8 mouse cellular contexts compared by ENCODE assay signal in the genomic region with DNA sequence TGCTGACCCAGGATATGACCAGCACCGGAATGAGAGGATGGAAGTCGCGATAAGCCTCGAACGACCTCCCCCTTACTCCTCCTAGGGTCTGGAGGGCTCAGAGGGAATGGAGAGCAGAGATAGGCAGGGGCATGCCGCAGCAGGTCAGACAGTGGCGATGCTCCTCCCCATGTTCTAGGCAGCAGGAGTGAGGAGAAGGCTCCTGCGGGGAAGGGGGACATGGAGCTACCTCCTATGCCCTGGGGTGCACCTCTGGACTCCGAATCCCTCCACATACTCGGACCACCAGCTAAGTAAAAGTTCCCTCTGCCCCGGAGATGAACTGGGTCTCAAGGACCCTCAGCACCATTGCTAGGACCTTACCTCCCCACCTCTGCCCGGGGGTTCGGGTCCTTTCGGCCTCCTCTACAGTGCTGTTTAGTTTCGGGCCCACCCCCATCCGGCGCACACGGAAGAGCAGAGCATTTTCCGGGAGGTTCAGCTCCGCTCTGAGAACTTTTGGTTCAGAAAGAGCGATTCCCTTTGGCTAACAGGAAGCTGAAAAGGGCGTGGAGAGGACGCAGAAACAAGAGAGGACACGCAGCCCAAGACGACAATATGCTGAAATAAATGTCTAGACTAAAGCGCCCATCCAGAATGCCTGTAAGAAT. TPM values are rescaled to one million over a fixed set of nuclear protein-coding genes. Genes with fewer than 3 reads are reported as not detected.
DNase-seq lines count a peak whose midpoint lies in the region; ATAC-seq and TF ChIP-seq lines count a peak whose summit lies in the region.

No protein-coding gene starts in this region.

- H3K4me2 ChIP-seq in forebrain, embryonic 14.5 days (ENCODE audit: low read length), result peak overlapping the region; percentile 97
- peak overlapping the region; percentile 67 for H3K4me2 ChIP-seq in liver, embryonic 16.5 days (ENCODE audit: low read depth, low read length)
- peak overlapping the region; percentile 97 for H3K4me2 ChIP-seq in neural tube, embryonic 12.5 days (replicated peaks)

- peak overlapping the region; percentile 69 for H3K9ac ChIP-seq in forebrain, embryonic 14.5 days (ENCODE audit: low read length)
- peak overlapping the region; percentile 20; the same call in 1 of the 2 replicates for H3K9ac ChIP-seq in liver, embryonic 16.5 days (ENCODE audit: low read depth, low read length)
- peak overlapping the region; percentile 70 for H3K9ac ChIP-seq in neural tube, embryonic 12.5 days

- no peak overlapping the region for H3K27ac ChIP-seq in testis, adult 2 months (ENCODE audit: control insufficient read depth, insufficient read depth, low read depth, low read length)
- H3K27ac ChIP-seq in forebrain, embryonic 14.5 days (ENCODE audit: low read depth, low read length), result no peak overlapping the region
- H3K27ac ChIP-seq in liver, embryonic 16.5 days (ENCODE audit: low read length), result no peak overlapping the region
- H3K27ac ChIP-seq in neural tube, embryonic 12.5 days, result no peak overlapping the region

- peak overlapping the region; percentile 64 for H3K4me3 ChIP-seq in testis, adult 2 months (ENCODE audit: control insufficient read depth, low read depth, low read length)
- peak overlapping the region; percentile 54 for H3K4me3 ChIP-seq in forebrain, embryonic 14.5 days (ENCODE audit: low read depth, low read length)
- H3K4me3 ChIP-seq in liver, embryonic 16.5 days (ENCODE audit: low read depth, low read length), result peak overlapping the region; percentile 65
- H3K4me3 ChIP-seq in neural tube, embryonic 12.5 days, result peak overlapping the region; percentile 65

- DNase-seq in testis, postnatal 14 days (ENCODE audit: low spot score), result no peak
- DNase-seq in forebrain, embryonic 14.5 days (ENCODE audit: low spot score), result no peak
- DNase-seq in induced T-regulatory cell, adult 2 months (ENCODE audit: low read depth), result peak; percentile 46
- DNase-seq in ovary, adult 18-20 months (ENCODE audit: low spot score), result no peak
- no peak for DNase-seq in left cerebral cortex, postnatal 4 days

- peaks cover 4% of the 10 kb centered on the region for H3K4me1 ChIP-seq in testis, adult 2 months (ENCODE audit: control insufficient read depth, insufficient read depth, low read length)
- H3K4me1 ChIP-seq in forebrain, embryonic 14.5 days (ENCODE audit: control insufficient read depth, insufficient read depth, low read length), result no peaks in the 10 kb centered on the region
- H3K4me1 ChIP-seq in liver, embryonic 16.5 days (ENCODE audit: control insufficient read depth, low read depth, low read length), result peaks cover 6% of the 10 kb centered on the region
- H3K4me1 ChIP-seq in neural tube, embryonic 12.5 days, result peaks cover 17% of the 10 kb centered on the region

- ATAC-seq in forebrain, embryonic 14.5 days, result peak; percentile 58
- ATAC-seq in liver, embryonic 16.5 days (ENCODE audit: low read depth), result peak; percentile 39
- peak; percentile 63 for ATAC-seq in neural tube, embryonic 12.5 days (ENCODE audit: low FRiP score, low read depth)

- H3K36me3 ChIP-seq in testis, adult 2 months (ENCODE audit: control insufficient read depth, insufficient read depth, low read length), result no peaks in the 10 kb centered on the region
- H3K36me3 ChIP-seq in forebrain, embryonic 14.5 days (ENCODE audit: control insufficient read depth, insufficient read depth, low read length), result no peaks in the 10 kb centered on the region
- H3K36me3 ChIP-seq in liver, embryonic 16.5 days (ENCODE audit: control insufficient read depth, insufficient read depth), result no peaks in the 10 kb centered on the region
- H3K36me3 ChIP-seq in neural tube, embryonic 12.5 days, result no peaks in the 10 kb centered on the region

- no peak for TF ChIP-seq CTCF in testis, adult 2 months (IDR thresholded peaks at IDR 0.05; ENCODE audit: control insufficient read depth, insufficient read depth, insufficient replicate concordance, low read depth, low read length)

- no peaks in the 10 kb centered on the region for H3K9me3 ChIP-seq in forebrain, embryonic 14.5 days (replicated peaks; ENCODE audit: control insufficient read depth, low read length)
- no peaks in the 10 kb centered on the region for H3K9me3 ChIP-seq in liver, embryonic 16.5 days (replicated peaks; ENCODE audit: control insufficient read depth, low read length)
- no peaks in the 10 kb centered on the region for H3K9me3 ChIP-seq in neural tube, embryonic 12.5 days

- WGBS in forebrain, embryonic 14.5 days, result under 1% methylated on average over 26 of the region's 26 CpGs
- WGBS in liver, embryonic 16.5 days (ENCODE audit: insufficient replicate concordance), result 2% methylated on average over 26 of the region's 26 CpGs
- WGBS in neural tube, embryonic 12.5 days, result 1% methylated on average over 26 of the region's 26 CpGs

- no peak; the same call in 1 of the 2 replicates for TF ChIP-seq POLR2A in testis, adult 2 months (IDR thresholded peaks at IDR 0.05; ENCODE audit: control insufficient read depth, low read depth, low read length)

- intact Hi-C loops in left cerebral cortex, postnatal 4 days (cut with DNase I), result no loop called here

- H3K27me3 ChIP-seq in testis, adult 2 months (ENCODE audit: control insufficient read depth, insufficient read depth, low read length), result no peaks in the 10 kb centered on the region
- H3K27me3 ChIP-seq in forebrain, embryonic 14.5 days (replicated peaks; ENCODE audit: control insufficient read depth, insufficient read depth, low read length), result 0 out of 2 replicates have a peak, but pooled peaks cover 4% of the 10 kb centered on the region
- H3K27me3 ChIP-seq in liver, embryonic 16.5 days (ENCODE audit: control insufficient read depth, insufficient read depth, low read depth, low read length), result peaks cover 11% of the 10 kb centered on the region
- 0 out of 2 replicates have a peak, but pooled peaks cover 3% of the 10 kb centered on the region for H3K27me3 ChIP-seq in neural tube, embryonic 12.5 days (replicated peaks)

RNA-seq across cellular contexts. Expression of gene Dgkh, which starts 7.1 kb away (rescaled TPM):
- 49.3 and 55.0 TPM in 2 replicates for polyA plus RNA-seq in testis, adult 2 months (2012; rRNA removed)
- polyA plus RNA-seq in forebrain, embryonic 14.5 days (2014; fragmentation: Nextera tagmentation; extraction: Ambion mirVana), result 1.5 and 2.1 TPM in 2 replicates
- polyA plus RNA-seq in liver, embryonic 16.5 days (2015; fragmentation: Nextera tagmentation; extraction: Ambion mirVana), result 0.20 and 0.26 TPM in 2 replicates
- 8.0 and 12.8 TPM in 2 replicates for polyA plus RNA-seq in neural tube, embryonic 12.5 days (2016; fragmentation: Nextera tagmentation; extraction: Ambion mirVana)
- total RNA-seq in left cerebral cortex, postnatal 4 days (2021), result 10 to 100 TPM; 61.0 to 64.8 TPM

Comparison
In these comparisons a context has a peak if more than half of its experiments do, and no peak if none do; other contexts are left out.
1. H3K9ac ChIP-seq: peak in every context shown above with its lines; median percentile 70 in neural tube, embryonic 12.5 days; 69 in forebrain, embryonic 14.5 days; 20 in liver, embryonic 16.5 days.